Mouse (Mus musculus): ENCODE data around the gene Prom2. TPM values are rescaled to one million over a fixed set of nuclear protein-coding genes. Genes with fewer than 3 reads are reported as not detected.

Gene Prom2
- polyA plus RNA-seq, 1 experiment from 2014 or later = not detected

GRCm38 (mm10) chr2:127523950-127524729, 17.1 kb downstream of the Prom2 start:
- WGBS = 45% methylated on average over 7 of the region's 7 CpGs
- Histone ChIP-seq H3K4me2 (ENCODE audit: low read length) (no peak overlapping the region), H3K4me3 (ENCODE audit: control insufficient read depth in 1 of 2, insufficient read depth in 1 of 2, low read depth in 1 of 2, low read length in 2 of 2) (no peak overlapping the region), H3K9me3 (ENCODE audit: control insufficient read depth, low read length) (no peaks in the 10 kb centered on the region), H3K27me3 (ENCODE audit: control insufficient read depth, insufficient read depth, low read length) (0 out of 2 replicates have a peak, but pooled peaks cover 7% of the 10 kb centered on the region), H3K27ac (replicated peaks in 1 of 2; ENCODE audit: control insufficient read depth in 1 of 2, insufficient read depth in 1 of 2, low read depth in 2 of 2, low read length in 2 of 2) (no peak overlapping the region), H3K36me3 (ENCODE audit: control insufficient read depth, insufficient read depth, low read length) (no peaks in the 10 kb centered on the region), H3K4me1 (ENCODE audit: control insufficient read depth in 2 of 2, insufficient read depth in 2 of 2, low read length in 2 of 2) (peaks cover 3 to 7% of the 10 kb centered on the region in 2 experiments; a peak in 3 of 4 replicates), H3K9ac (ENCODE audit: low read length) (no peak overlapping the region)
- ATAC-seq (ENCODE audit: insufficient number of reproducible peaks, insufficient read depth, low FRiP score, low read depth) = no peak

DNA sequence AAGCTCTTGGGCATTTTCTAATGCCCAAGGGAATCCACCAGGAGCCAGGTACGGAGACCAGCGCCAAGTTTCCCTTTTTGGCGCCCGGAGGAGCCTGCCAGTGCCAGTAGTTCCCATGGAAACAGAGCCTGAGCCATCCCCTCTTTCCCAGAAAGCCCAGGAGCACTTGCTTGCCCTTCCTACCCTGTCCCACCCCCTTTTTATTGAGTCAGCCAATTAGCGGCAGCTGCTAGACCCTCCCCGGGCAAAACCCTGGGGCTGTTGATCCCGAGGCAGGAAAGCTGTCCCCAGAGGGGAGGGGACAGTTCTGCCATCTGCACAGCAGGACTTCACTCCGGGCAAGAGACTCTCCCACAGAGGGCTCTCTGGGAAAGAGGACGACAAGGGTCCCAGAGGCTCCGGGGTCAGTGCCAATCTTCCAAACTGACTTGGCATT, 19.2 kb downstream of the Prom2 start, which contains the start of gene Kcnip3:
Gene Kcnip3, minus strand, starts transcription at position 89 of the 436 bp plus-strand sequence.
- 5% methylated on average over 10 of the region's 10 CpGs for WGBS
- peaks cover 3 to 7% of the 10 kb centered on the region in 2 experiments; a peak in 3 of 4 replicates for H3K4me1 ChIP-seq (ENCODE audit: control insufficient read depth in 2 of 2, insufficient read depth in 2 of 2, low read length in 2 of 2)
- ATAC-seq (ENCODE audit: insufficient number of reproducible peaks, insufficient read depth, low FRiP score, low read depth) = no peak
- no peak within 1 kb of the TSS for H3K27ac ChIP-seq (replicated peaks in 1 of 2; ENCODE audit: control insufficient read depth in 1 of 2, insufficient read depth in 1 of 2, low read depth in 2 of 2, low read length in 2 of 2)
- H3K4me3 ChIP-seq (ENCODE audit: control insufficient read depth in 1 of 2, insufficient read depth in 1 of 2, low read depth in 1 of 2, low read length in 2 of 2) = peak within 1 kb of the TSS; percentile 13 to 14; a peak in 3 of 4 replicates
- H3K36me3 ChIP-seq (ENCODE audit: control insufficient read depth, insufficient read depth, low read length) = no peaks in the 10 kb centered on the region
- no peak within 1 kb of the TSS for H3K9ac ChIP-seq (ENCODE audit: low read length)
- no peaks in the 10 kb centered on the region for H3K9me3 ChIP-seq (ENCODE audit: control insufficient read depth, low read length)
- 0 out of 2 replicates have a peak, but pooled peaks cover 7% of the 10 kb centered on the region for H3K27me3 ChIP-seq (ENCODE audit: control insufficient read depth, insufficient read depth, low read length)
- H3K4me2 ChIP-seq (ENCODE audit: low read length) = peak within 1 kb of the TSS; percentile 38

- Histone ChIP-seq H3K9me3 (ENCODE audit: control insufficient read depth, low read length) (no peaks in the 10 kb centered on the region), H3K9ac (ENCODE audit: low read length) (no peak overlapping the region), H3K36me3 (ENCODE audit: control insufficient read depth, insufficient read depth, low read length) (no peaks in the 10 kb centered on the region), H3K4me2 (ENCODE audit: low read length) (peak overlapping the region; percentile 38), H3K27ac (replicated peaks in 1 of 2; ENCODE audit: control insufficient read depth in 1 of 2, insufficient read depth in 1 of 2, low read depth in 2 of 2, low read length in 2 of 2) (no peak overlapping the region), H3K4me3 (ENCODE audit: control insufficient read depth in 1 of 2, insufficient read depth in 1 of 2, low read depth in 1 of 2, low read length in 2 of 2) (peak overlapping the region; percentile 13 to 14; a peak in 3 of 4 replicates), H3K4me1 (ENCODE audit: control insufficient read depth in 2 of 2, insufficient read depth in 2 of 2, low read length in 2 of 2) (peaks cover 3 to 7% of the 10 kb centered on the region in 2 experiments; a peak in 3 of 4 replicates), H3K27me3 (ENCODE audit: control insufficient read depth, insufficient read depth, low read length) (0 out of 2 replicates have a peak, but pooled peaks cover 7% of the 10 kb centered on the region)
- WGBS = 1% methylated on average over 18 of the region's 18 CpGs
- ATAC-seq (ENCODE audit: insufficient number of reproducible peaks, insufficient read depth, low FRiP score, low read depth) = no peak
These were observed 19.9 kb downstream of the Prom2 start for GRCm38 (mm10) chr2:127521172-127522005.

GRCm38 (mm10) chr2:127520123-127520522, 21.1 kb downstream of the Prom2 start:
- H3K4me3 ChIP-seq (ENCODE audit: control insufficient read depth in 1 of 2, insufficient read depth in 1 of 2, low read depth in 1 of 2, low read length in 2 of 2) = no peak overlapping the region
- no peaks in the 10 kb centered on the region for H3K36me3 ChIP-seq (ENCODE audit: control insufficient read depth, insufficient read depth, low read length)
- no peak overlapping the region for H3K27ac ChIP-seq (replicated peaks in 1 of 2; ENCODE audit: control insufficient read depth in 1 of 2, insufficient read depth in 1 of 2, low read depth in 2 of 2, low read length in 2 of 2)
- 0 out of 2 replicates have a peak, but pooled peaks cover 7% of the 10 kb centered on the region for H3K27me3 ChIP-seq (ENCODE audit: control insufficient read depth, insufficient read depth, low read length)
- H3K4me2 ChIP-seq (ENCODE audit: low read length) = no peak overlapping the region
- no peak overlapping the region for H3K9ac ChIP-seq (ENCODE audit: low read length)
- no peak for ATAC-seq (ENCODE audit: insufficient number of reproducible peaks, insufficient read depth, low FRiP score, low read depth)
- H3K9me3 ChIP-seq (ENCODE audit: control insufficient read depth, low read length) = no peaks in the 10 kb centered on the region
- peaks cover 3 to 7% of the 10 kb centered on the region in 2 experiments; a peak in 3 of 4 replicates for H3K4me1 ChIP-seq (ENCODE audit: control insufficient read depth in 2 of 2, insufficient read depth in 2 of 2, low read length in 2 of 2)

GRCm38 (mm10) chr2:127519308-127519707, 22.0 kb downstream of the Prom2 start:
- Histone ChIP-seq H3K4me3 (ENCODE audit: control insufficient read depth in 1 of 2, insufficient read depth in 1 of 2, low read depth in 1 of 2, low read length in 2 of 2) (no peak overlapping the region), H3K9me3 (ENCODE audit: control insufficient read depth, low read length) (no peaks in the 10 kb centered on the region), H3K27ac (replicated peaks in 1 of 2; ENCODE audit: control insufficient read depth in 1 of 2, insufficient read depth in 1 of 2, low read depth in 2 of 2, low read length in 2 of 2) (no peak overlapping the region), H3K27me3 (ENCODE audit: control insufficient read depth, insufficient read depth, low read length) (0 out of 2 replicates have a peak, but pooled peaks cover 7% of the 10 kb centered on the region), H3K4me2 (ENCODE audit: low read length) (no peak overlapping the region), H3K36me3 (ENCODE audit: control insufficient read depth, insufficient read depth, low read length) (no peaks in the 10 kb centered on the region), H3K9ac (ENCODE audit: low read length) (no peak overlapping the region), H3K4me1 (ENCODE audit: control insufficient read depth in 2 of 2, insufficient read depth in 2 of 2, low read length in 2 of 2) (peaks cover 3 to 7% of the 10 kb centered on the region in 2 experiments; a peak in 3 of 4 replicates)
- ATAC-seq (ENCODE audit: insufficient number of reproducible peaks, insufficient read depth, low FRiP score, low read depth) = no peak
- WGBS = 72% methylated on average over 5 of the region's 5 CpGs

DNA sequence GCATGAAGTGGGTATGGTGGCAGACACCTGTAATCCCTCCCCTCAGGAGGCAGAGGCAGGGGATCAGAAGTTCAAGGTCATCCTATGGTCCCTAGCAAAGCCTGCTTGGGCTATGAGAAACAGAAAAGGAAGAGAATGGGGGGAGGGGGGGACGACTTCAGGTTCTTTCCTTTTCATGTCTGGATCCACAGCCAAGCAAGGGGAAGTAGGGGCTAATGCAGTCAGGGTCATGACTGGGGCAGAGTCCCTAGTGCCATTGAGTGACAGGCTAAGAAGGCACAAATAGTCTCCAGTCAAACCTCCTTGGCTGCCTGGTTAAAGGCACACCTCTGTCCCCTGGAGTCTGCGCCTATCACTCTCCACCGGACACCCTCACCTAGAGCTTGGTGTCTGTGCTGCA, 22.4 kb downstream of the Prom2 start:
- no peak overlapping the region for H3K27ac ChIP-seq (replicated peaks in 1 of 2; ENCODE audit: control insufficient read depth in 1 of 2, insufficient read depth in 1 of 2, low read depth in 2 of 2, low read length in 2 of 2)
- H3K9me3 ChIP-seq (ENCODE audit: control insufficient read depth, low read length) = no peaks in the 10 kb centered on the region
- 53% methylated on average over 3 of the region's 3 CpGs for WGBS
- no peak overlapping the region for H3K9ac ChIP-seq (ENCODE audit: low read length)
- peaks cover 3 to 7% of the 10 kb centered on the region in 2 experiments; a peak in 3 of 4 replicates for H3K4me1 ChIP-seq (ENCODE audit: control insufficient read depth in 2 of 2, insufficient read depth in 2 of 2, low read length in 2 of 2)
- no peaks in the 10 kb centered on the region for H3K36me3 ChIP-seq (ENCODE audit: control insufficient read depth, insufficient read depth, low read length)
- H3K27me3 ChIP-seq (ENCODE audit: control insufficient read depth, insufficient read depth, low read length) = 0 out of 2 replicates have a peak, but pooled peaks cover 7% of the 10 kb centered on the region
- no peak overlapping the region for H3K4me3 ChIP-seq (ENCODE audit: control insufficient read depth in 1 of 2, insufficient read depth in 1 of 2, low read depth in 1 of 2, low read length in 2 of 2)
- H3K4me2 ChIP-seq (ENCODE audit: low read length) = no peak overlapping the region
- no peak for ATAC-seq (ENCODE audit: insufficient number of reproducible peaks, insufficient read depth, low FRiP score, low read depth)

GRCm38 (mm10) chr2:127518273-127518672, 23.0 kb downstream of the Prom2 start:
- ATAC-seq (ENCODE audit: insufficient number of reproducible peaks, insufficient read depth, low FRiP score, low read depth) = no peak
- H3K9ac ChIP-seq (ENCODE audit: low read length) = no peak overlapping the region

More at GRCm38 (mm10) chr2:127518273-127518672, 23.0 kb downstream of the Prom2 start:
- WGBS = 33% methylated on average over 3 of the region's 3 CpGs
- Histone ChIP-seq H3K4me1 (ENCODE audit: control insufficient read depth in 2 of 2, insufficient read depth in 2 of 2, low read length in 2 of 2) (peaks cover 3 to 7% of the 10 kb centered on the region in 2 experiments; a peak in 3 of 4 replicates), H3K27me3 (ENCODE audit: control insufficient read depth, insufficient read depth, low read length) (0 out of 2 replicates have a peak, but pooled peaks cover 7% of the 10 kb centered on the region), H3K9me3 (ENCODE audit: control insufficient read depth, low read length) (no peaks in the 10 kb centered on the region), H3K36me3 (ENCODE audit: control insufficient read depth, insufficient read depth, low read length) (no peaks in the 10 kb centered on the region), H3K27ac (replicated peaks in 1 of 2; ENCODE audit: control insufficient read depth in 1 of 2, insufficient read depth in 1 of 2, low read depth in 2 of 2, low read length in 2 of 2) (no peak overlapping the region), H3K4me3 (ENCODE audit: control insufficient read depth in 1 of 2, insufficient read depth in 1 of 2, low read depth in 1 of 2, low read length in 2 of 2) (no peak overlapping the region), H3K4me2 (ENCODE audit: low read length) (no peak overlapping the region)
